Mouse (Mus musculus) embryo, embryonic 9.5 days (tissue): ENCODE results near the gene Trim13.

ENCODE experiments used
- DNase-seq: peaks from one replicate; pipeline ENCODE4 v3.0.0-alpha.2; 2017; ENCODE audit errors: extremely low spot score

Trim13 gene

GRCm38 (mm10) chr14:61613319-61613718 lies 15.3 kb downstream of the Trim13 start:
- DNase-seq = no peak

- DNase-seq = no peak
Measured at GRCm38 (mm10) chr14:61620371-61620770, 22.3 kb downstream of the Trim13 start.

DNA sequence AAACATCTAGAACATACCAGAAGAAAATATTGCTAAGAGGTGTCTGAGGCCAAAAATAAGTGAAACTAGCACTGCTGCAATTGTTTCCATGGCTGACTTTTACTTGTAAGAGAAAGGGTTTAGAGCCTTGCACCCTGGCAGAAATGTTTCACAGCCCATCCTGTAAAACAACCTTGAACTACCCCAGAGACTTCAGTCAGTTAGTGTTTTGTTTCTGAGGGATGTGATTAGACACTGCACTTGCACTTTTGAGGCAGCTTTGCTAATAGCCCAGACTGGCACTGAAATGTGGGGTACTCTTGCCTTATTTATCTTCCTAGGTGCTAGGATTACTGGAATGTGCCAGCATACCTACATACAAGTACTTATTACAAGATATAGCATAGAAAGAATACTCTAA lies 37.9 kb downstream of the Trim13 start:
- DNase-seq = no peak

- no peak for DNase-seq
Measured at GRCm38 (mm10) chr14:61642668-61643067, 44.6 kb downstream of the Trim13 start.

GRCm38 (mm10) chr14:61645547-61645946 lies 47.5 kb downstream of the Trim13 start:
- DNase-seq = no peak

GRCm38 (mm10) chr14:61647182-61647880 lies 49.3 kb downstream of the Trim13 start:
- DNase-seq = peak; percentile 66

GRCm38 (mm10) chr14:61647881-61648684 lies 50.0 kb downstream of the Trim13 start:
- DNase-seq = peak; percentile 66

GRCm38 (mm10) chr14:61648685-61649504 lies 50.8 kb downstream of the Trim13 start:
- DNase-seq = peak; percentile 98

- peak; percentile 43 for DNase-seq
Measured at GRCm38 (mm10) chr14:61650291-61650960, 52.4 kb downstream of the Trim13 start.
